Mouse (Mus musculus): ENCODE results near the gene Hmgn2.

- TF ChIP-seq CTCF (IDR thresholded peaks at IDR 0.05; ENCODE audit: borderline replicate concordance, insufficient read depth, low read length) (no peak), POLR2A (IDR thresholded peaks at IDR 0.05; ENCODE audit: low read depth, low read length) (no peak)
Observed at GRCm38 (mm10) chr4:133943791-133944190, 24.7 kb downstream of the Hmgn2 start.

Measured in embryonic fibroblast, embryonic 13.5 days (primary cell).